Mouse (Mus musculus) heart, postnatal 0 days (tissue): ENCODE measurements at regions not wholly inside any gene's neighbourhood (a gene's known extent, or its start where the extent isn't known, plus 50 kb on each side); places are given as distances from the start of the nearest gene placed in this dataset.
"Not testable (repeated sequence)": the region's sequence is repeated elsewhere in the genome, so short reads cannot be mapped to it uniquely, and the experiment has no call there.

Experiments used
- CTCF ChIP-seq: IDR thresholded peaks from 2 replicates; pipeline ENCODE4 v1.5.1; 2016; ENCODE audit warnings: antibody characterized with exemption, control low read depth, low read depth
- EP300 ChIP-seq: IDR thresholded peaks from 2 replicates; pipeline ENCODE4 v1.6.1; 2016; ENCODE audit warnings: antibody characterized with exemption, low read depth

GRCm38 (mm10) chr5:133842059-133842706 is 257.3 kb upstream of the Castor2 start:
- not testable (repeated sequence) for TF ChIP-seq EP300, CTCF
